Mouse (Mus musculus) embryonic stem cell, embryonic (primary cell): ENCODE measurements around the gene Pdzrn4.

Experiments
- CTCF ChIA-PET, 4 experiments: fragments of 300-600 bp in 2 of 4; fragments of 350-600 bp in 2 of 4; sonication (Branson Sonifier 250); formaldehyde crosslinking; loops; one replicate each; lab custom pipeline; 2022; ENCODE audit warnings: inconsistent platforms in 2 of 4; lab: Charles Lee
- POLR2A ChIA-PET, 4 experiments: fragments of 300-600 bp in 2 of 4; fragments of 350-600 bp in 2 of 4; sonication (Branson Sonifier 250); formaldehyde crosslinking; loops; one replicate each; lab custom pipeline; 2022; ENCODE audit warnings: antibody characterized with exemption in 4 of 4, inconsistent platforms in 1 of 4; lab: Charles Lee

Pdzrn4 gene

DNA sequence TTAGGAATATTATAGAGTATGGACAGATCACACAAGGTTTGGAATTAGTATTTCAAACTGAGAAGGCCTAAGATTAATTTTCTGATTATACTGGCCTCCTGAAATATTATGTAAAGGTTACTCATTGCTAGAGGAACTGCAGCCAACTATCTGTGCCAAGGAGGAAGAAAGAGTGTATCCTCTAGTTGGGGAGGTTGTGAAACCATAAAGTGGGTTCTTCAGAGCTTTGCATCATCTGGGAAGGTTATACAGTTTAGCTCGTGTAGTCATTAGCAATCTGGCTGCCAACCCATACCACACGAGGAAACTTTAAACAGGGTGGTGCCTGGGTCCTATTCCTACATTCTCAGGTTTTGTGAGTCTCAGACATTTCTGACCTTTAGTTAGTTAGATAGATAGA, 166.9 kb downstream of the Pdzrn4 start:
- ChIA-PET POLR2A (no interaction called here), CTCF (no interaction called here)

GRCm38 (mm10) chr15:92570526-92571243, 174.0 kb downstream of the Pdzrn4 start:
- POLR2A ChIA-PET = no interaction called here

DNA sequence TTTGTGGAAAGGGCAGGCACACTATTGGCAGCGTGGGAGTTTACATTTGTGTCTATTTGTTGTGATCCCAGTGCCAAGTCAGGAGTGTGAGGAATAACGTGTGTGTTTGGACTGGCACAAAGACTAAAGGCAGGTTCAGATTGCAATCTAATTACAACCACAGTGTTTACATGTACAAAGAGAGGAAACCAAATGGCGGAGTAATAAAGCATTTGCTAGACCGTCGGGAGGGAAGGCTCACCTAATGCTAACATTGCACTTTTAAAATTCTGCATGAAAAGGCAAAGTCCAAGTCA, 174.5 kb downstream of the Pdzrn4 start:
- POLR2A ChIA-PET = no interaction called here
- CTCF ChIA-PET = no interaction called here

More at GRCm38 (mm10) chr15:92570526-92571243, 174.0 kb downstream of the Pdzrn4 start:
- CTCF ChIA-PET = interaction anchor here in 1 of 4 experiments (0.6 kb wide), 1 partner anchor 310 kb away, joined by 4 read pairs; no protein-coding TSS in a partner anchor

- ChIA-PET POLR2A (no interaction called here), CTCF (interaction anchor here in 1 of 4 experiments (0.6 kb wide), 1 partner anchor 1167 kb away, joined by 11 read pairs; no protein-coding TSS in a partner anchor)
Observed at GRCm38 (mm10) chr15:92577476-92577875, 180.8 kb downstream of the Pdzrn4 start.

DNA sequence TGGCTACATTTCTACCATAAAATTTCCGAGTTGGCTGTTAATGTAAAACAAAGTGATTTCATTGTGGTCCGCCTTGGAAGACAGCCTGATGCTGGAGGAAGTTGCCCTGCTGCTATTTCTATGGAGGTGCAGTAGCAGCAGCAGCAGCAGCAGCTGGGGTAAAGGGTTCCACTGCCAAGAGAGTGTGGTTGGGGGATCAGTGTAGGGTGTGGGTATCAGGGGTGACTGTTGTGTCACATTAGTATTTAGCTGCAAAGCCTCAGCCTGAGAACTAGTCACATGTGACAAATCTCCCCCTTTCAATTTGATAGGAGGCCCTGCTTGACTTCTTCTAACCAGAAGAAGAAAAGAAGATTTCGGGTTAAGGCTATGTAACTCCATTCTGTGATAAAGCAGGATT, 183.5 kb downstream of the Pdzrn4 start:
- CTCF ChIA-PET = no interaction called here
- POLR2A ChIA-PET = no interaction called here

DNA sequence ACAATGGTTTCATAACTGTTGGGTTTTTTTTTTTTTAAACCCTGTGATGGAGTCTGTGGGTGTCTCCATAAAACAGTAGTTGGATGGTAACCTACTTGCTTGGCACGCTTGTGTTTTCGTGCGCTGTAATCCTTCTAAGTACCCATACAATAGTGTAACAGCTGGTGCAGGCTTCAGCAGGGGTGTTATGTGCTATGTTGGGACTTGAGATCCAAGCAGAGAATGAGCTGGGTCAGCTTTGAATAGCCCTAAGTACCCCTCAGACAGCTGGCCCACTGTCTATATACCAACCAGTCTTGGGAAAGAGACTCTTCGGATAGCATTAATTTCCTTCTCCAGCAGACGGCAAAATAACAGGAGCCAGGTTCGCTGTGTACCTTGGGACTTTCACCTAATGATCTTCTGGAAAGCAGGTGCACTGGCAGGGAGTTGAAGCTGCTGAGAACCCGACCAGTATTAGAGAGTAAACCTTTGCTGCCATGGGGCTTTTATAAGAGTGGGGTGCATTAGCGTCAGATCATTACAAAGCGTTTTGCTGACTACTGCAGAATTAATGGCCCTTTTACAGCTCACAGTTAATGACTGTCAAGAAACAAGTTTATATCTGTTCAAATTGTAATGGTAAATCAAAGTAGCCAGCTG, 184.2 kb downstream of the Pdzrn4 start:
- CTCF ChIA-PET = no interaction called here
- POLR2A ChIA-PET = no interaction called here

DNA sequence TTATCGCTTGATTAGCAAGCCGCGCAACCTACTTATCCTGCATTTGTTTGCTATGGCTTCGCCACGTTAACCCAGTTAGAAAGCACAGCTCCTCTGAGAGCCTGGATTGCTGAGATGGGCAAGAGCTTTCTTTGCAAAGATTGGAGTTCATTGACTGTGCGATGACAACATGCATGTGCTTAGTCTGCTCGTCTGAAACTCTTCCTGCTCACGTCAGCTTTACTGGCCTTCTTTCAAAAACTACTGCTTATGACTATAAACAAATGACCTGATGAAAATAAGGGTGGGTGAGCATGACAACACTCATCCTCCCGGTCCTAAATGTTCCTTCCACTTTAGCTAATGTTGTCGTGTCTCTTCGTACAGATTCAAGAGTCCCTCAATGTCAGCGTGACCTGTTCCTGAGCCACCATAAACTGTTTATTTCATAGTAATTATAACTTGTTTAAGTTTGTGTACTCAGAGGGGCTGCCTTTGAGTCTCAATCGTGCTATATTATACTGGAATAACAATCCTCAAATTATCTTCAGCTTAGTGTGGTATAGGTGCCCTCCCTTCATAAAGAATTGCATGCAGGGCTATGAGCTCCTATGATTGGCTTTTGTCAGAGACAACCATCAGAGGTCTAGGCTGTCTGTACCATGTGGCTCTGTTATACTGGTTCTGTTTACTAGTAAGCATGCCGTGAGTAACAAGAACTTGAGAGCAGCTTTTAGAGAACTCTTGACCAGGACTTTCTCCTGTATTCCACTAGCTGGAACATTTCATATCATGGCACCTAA, 187.9 kb downstream of the Pdzrn4 start:
- POLR2A ChIA-PET = interaction anchor here in 1 of 4 experiments (0.6 kb wide), 1 partner anchor 1029 kb away, joined by 5 read pairs; no protein-coding TSS in a partner anchor
- CTCF ChIA-PET = interaction anchor here in 1 of 4 experiments (0.6 kb wide), 1 partner anchor 10 kb away, joined by 3 read pairs; no protein-coding TSS in a partner anchor

- CTCF ChIA-PET = no interaction called here
- POLR2A ChIA-PET = no interaction called here
Observed at GRCm38 (mm10) chr15:92587431-92587830, 190.8 kb downstream of the Pdzrn4 start.

DNA sequence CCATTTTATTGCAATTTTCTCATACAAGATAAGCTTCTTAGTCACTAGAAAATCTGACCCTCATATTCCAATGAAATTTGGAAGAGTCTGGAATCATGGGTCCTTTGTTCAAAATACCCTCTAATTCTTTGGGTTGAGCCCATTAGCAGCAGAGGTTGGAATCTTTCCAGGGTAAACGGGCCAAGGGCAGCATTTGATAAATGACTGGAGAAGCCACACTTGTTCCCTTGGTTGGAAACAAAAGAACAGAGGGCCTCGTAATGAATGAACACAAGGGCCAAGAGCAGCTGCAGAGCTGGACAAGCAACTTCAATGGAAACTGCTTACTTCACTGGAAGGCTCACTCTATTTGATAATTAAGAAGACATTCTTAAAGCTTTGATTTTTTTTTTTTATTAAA, 198.0 kb downstream of the Pdzrn4 start:
- CTCF ChIA-PET = interaction anchor here in 1 of 4 experiments (0.6 kb wide), 1 partner anchor 11 kb away, joined by 3 read pairs; no protein-coding TSS in a partner anchor

DNA sequence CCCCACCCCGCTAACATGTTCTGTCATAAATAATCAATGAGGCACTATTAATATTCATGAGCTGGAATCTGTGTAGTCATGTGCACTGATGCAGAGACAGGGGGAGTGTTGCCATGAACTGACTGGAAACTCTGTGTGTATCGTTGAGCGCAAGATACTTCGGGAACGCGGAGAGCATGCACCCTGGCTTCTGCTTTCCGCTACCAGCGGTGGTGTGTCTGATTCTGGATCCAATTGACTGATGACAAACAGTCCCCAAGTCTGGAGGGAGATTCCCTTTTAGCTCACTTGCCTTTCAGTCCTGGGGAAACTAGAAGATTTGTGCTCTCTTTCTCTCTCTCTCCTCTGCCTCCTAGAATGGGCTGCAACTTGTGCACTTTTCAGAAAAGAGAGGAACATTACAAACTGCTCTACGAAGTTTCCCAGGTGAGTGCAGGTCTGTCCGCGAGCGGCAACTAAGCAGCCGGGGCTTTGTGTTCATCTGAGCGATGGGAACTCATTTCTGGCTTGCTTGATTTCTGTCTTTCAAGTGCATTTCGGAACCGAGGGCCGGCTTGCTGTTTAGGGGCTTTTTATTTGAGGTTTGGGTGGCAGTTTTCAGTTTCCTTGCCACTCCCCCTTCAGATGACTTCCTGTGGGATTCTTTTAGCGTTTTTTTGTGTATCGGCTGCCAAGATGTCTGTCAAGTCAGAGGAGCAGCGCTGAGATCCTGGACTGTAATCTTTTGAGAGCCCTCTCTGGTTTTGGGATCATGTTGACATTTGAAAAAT, 200.5 kb downstream of the Pdzrn4 start:
- POLR2A ChIA-PET = interaction anchor here in 1 of 4 experiments (0.5 kb wide), 1 partner anchor 109 kb away, joined by 4 read pairs; no protein-coding TSS in a partner anchor
- CTCF ChIA-PET = no interaction called here

More for the DNA sequence above, 198.0 kb downstream of the Pdzrn4 start:
- POLR2A ChIA-PET = no interaction called here

GRCm38 (mm10) chr15:92598380-92599295, 202.0 kb downstream of the Pdzrn4 start:
- ChIA-PET CTCF (no interaction called here), POLR2A (interaction anchor here in 1 of 4 experiments (0.6 kb wide), 1 partner anchor 214 kb away, joined by 5 read pairs; no protein-coding TSS in a partner anchor)

DNA sequence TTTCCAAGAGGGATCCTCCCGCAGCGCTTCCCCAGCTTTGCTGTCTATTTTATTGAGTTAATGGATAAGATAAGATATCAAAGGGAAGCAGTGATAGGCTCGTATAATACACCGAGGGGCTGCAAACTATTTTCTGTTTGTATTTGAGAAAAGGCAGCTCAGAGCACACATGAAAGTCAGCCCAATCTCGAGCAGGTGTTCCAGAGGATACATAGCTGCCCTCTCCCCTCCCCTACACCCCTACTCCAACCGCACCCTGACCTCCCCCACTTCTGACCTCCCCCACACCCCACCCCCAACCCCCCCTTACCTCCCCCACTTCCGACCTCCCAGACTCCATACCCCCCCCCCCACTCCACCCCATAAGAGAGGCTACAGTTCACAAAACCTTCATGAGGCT, 202.7 kb downstream of the Pdzrn4 start:
- ChIA-PET POLR2A (no interaction called here), CTCF (no interaction called here)

GRCm38 (mm10) chr15:92610866-92611265, 214.2 kb downstream of the Pdzrn4 start:
- POLR2A ChIA-PET = no interaction called here
- CTCF ChIA-PET = no interaction called here

- ChIA-PET CTCF (no interaction called here), POLR2A (no interaction called here)
Observed at GRCm38 (mm10) chr15:92612386-92612785, 215.7 kb downstream of the Pdzrn4 start.

- CTCF ChIA-PET = no interaction called here
- POLR2A ChIA-PET = no interaction called here
Observed at GRCm38 (mm10) chr15:92613228-92613627, 216.5 kb downstream of the Pdzrn4 start.

DNA sequence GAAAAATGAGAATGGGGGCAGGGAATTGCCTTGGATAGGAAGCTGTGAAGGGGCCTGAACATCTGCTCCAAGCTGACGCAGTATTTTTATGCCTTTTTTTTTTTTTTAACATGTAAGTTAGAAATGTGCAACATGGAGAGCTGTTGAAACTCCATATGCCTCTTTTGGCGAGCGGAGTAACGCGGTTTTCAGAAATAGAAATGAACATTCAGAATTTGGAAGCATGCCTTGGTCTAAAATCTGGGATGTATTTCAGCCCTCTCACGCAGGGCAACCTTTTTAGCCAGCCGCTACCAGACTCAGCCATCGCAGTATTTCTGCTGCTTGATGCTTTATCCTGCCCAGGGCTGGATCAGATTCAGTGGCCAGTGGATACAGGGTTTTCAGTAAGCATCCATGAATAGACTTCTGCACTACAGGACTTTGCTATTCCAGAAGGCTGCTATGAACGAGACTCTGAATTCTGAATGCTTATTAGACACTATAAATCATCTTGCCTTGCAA, 225.1 kb downstream of the Pdzrn4 start:
- POLR2A ChIA-PET = no interaction called here
- CTCF ChIA-PET = no interaction called here

GRCm38 (mm10) chr15:92622323-92622722, 225.6 kb downstream of the Pdzrn4 start:
- ChIA-PET POLR2A (no interaction called here), CTCF (no interaction called here)

GRCm38 (mm10) chr15:92629172-92629571, 232.5 kb downstream of the Pdzrn4 start:
- CTCF ChIA-PET = no interaction called here
- POLR2A ChIA-PET = no interaction called here
